Mouse (Mus musculus) CH12.LX (cell line): ENCODE measurements around the gene Rfx2. TPM values are rescaled to one million over a fixed set of nuclear protein-coding genes. Genes with fewer than 3 reads are reported as not detected.

ENCODE experiments used
- DNase-seq: peaks from one replicate; pipeline ENCODE4 v3.0.0-alpha.2; 2013; ENCODE audit errors: extremely low read depth
- H3K27ac ChIP-seq: 2 replicates; pipeline ENCODE4 v1.5.1; 2012; ENCODE audit warnings: low read depth, mild to moderate bottlenecking, control low read depth, moderate library complexity; ENCODE audit not compliant: insufficient read depth
- H3K27me3 ChIP-seq: replicated peaks from 2 replicates; pipeline ENCODE3; 2012; ENCODE audit warnings: inconsistent platforms
- H3K36me3 ChIP-seq, 2 experiments: replicated peaks in 1 of 2; 2 replicates each; pipeline versions ENCODE3 to v1.6.1; 2012; ENCODE audit warnings: inconsistent platforms in 1 of 2, low read length in 1 of 2, mild to moderate bottlenecking in 1 of 2, mixed read lengths in 1 of 2, moderate library complexity in 1 of 2; ENCODE audit not compliant: control insufficient read depth in 1 of 2, insufficient read depth in 1 of 2
- H3K4me1 ChIP-seq, 2 experiments: 2 replicates each; pipeline ENCODE4 v1.6.1; 2012; ENCODE audit warnings: inconsistent platforms in 1 of 2, moderate library complexity in 1 of 2; ENCODE audit not compliant: insufficient read depth in 2 of 2, control insufficient read depth in 1 of 2
- H3K4me2 ChIP-seq: 2 replicates; pipeline ENCODE4 v1.6.1; 2012; ENCODE audit warnings: low read depth, mild to moderate bottlenecking, control low read depth; ENCODE audit not compliant: poor library complexity, insufficient read depth, severe bottlenecking
- H3K4me3 ChIP-seq, 3 experiments: fragments of 150-350 bp in 1 of 3; sonication (generic) in 1 of 3; replicated peaks in 1 of 3; 2 replicates each; pipeline versions ENCODE3 to v1.5.1; 2011 to 2012; ENCODE audit warnings: low read depth in 2 of 3, low read length in 2 of 3, mild to moderate bottlenecking in 2 of 3, moderate library complexity in 2 of 3, control low read depth in 1 of 3, improper control_type of control experiment in 1 of 3, inconsistent platforms in 1 of 3, mixed read lengths in 1 of 3; ENCODE audit not compliant: poor library complexity in 1 of 3
- H3K79me2 ChIP-seq: replicated peaks from 2 replicates; pipeline ENCODE4 v1.6.1; 2012; ENCODE audit warnings: mild to moderate bottlenecking, moderate library complexity; ENCODE audit not compliant: control insufficient read depth, poor library complexity, insufficient read depth, severe bottlenecking; ENCODE audit errors: extremely low read depth
- H3K9ac ChIP-seq: 2 replicates; pipeline ENCODE4 v1.6.1; 2012; ENCODE audit warnings: low read depth, mild to moderate bottlenecking, control low read depth, moderate library complexity; ENCODE audit not compliant: insufficient read depth
- H3K9me3 ChIP-seq: replicated peaks from 2 replicates; pipeline ENCODE3; 2012; ENCODE audit warnings: low read length, inconsistent platforms, mixed read lengths
- BHLHE40 ChIP-seq: IDR thresholded peaks from 2 replicates; pipeline ENCODE4 v1.6.1; 2011; ENCODE audit warnings: mild to moderate bottlenecking, low read depth, low read length, improper control_type of control experiment
- CHD1 ChIP-seq: IDR thresholded peaks from 2 replicates; pipeline ENCODE4 v1.6.1; 2012; ENCODE audit warnings: low read depth, low read length, improper control_type of control experiment, inconsistent platforms
- CHD2 ChIP-seq: IDR thresholded peaks from 2 replicates; pipeline ENCODE4 v1.6.1; 2011; ENCODE audit warnings: low read length, improper control_type of control experiment
- CTCF ChIP-seq, 2 experiments: IDR thresholded peaks in 1 of 2; conservative IDR thresholded peaks in 1 of 2; 2 replicates each; pipeline ENCODE4 v1.5.1; 2011 to 2012; ENCODE audit warnings: low read depth in 2 of 2, low read length in 2 of 2, improper control_type of control experiment in 1 of 2, inconsistent platforms in 1 of 2, mild to moderate bottlenecking in 1 of 2, moderate library complexity in 1 of 2
- E2F4 ChIP-seq: IDR thresholded peaks from 2 replicates; pipeline ENCODE4 v1.6.1; 2011; ENCODE audit warnings: low read depth, low read length, improper control_type of control experiment; ENCODE audit not compliant: insufficient replicate concordance
- ELF1 ChIP-seq: IDR thresholded peaks from 2 replicates; pipeline ENCODE4 v1.6.1; 2014; ENCODE audit warnings: low read depth, mild to moderate bottlenecking, inconsistent platforms, low read length, improper control_type of control experiment
- EP300 ChIP-seq: IDR thresholded peaks from 2 replicates; pipeline ENCODE4 v1.6.1; 2011; ENCODE audit warnings: low read length, improper control_type of control experiment
- ETS1 ChIP-seq: conservative IDR thresholded peaks from 2 replicates; pipeline ENCODE4 v1.6.1; 2012; ENCODE audit warnings: low read depth, mild to moderate bottlenecking, inconsistent platforms, low read length, improper control_type of control experiment, moderate library complexity
- GABPA ChIP-seq: IDR thresholded peaks from 2 replicates; pipeline ENCODE4 v1.6.1; 2012; ENCODE audit warnings: low read depth, low read length, improper control_type of control experiment, inconsistent platforms; ENCODE audit not compliant: insufficient replicate concordance
- HCFC1 ChIP-seq: IDR thresholded peaks from 2 replicates; pipeline ENCODE4 v1.6.1; 2012; ENCODE audit warnings: low read depth, mild to moderate bottlenecking, inconsistent platforms, low read length, improper control_type of control experiment
- IRF4 ChIP-seq: IDR thresholded peaks from 2 replicates; pipeline ENCODE4 v1.6.1; 2014; ENCODE audit warnings: low read depth, mild to moderate bottlenecking, inconsistent platforms, low read length, improper control_type of control experiment
- JUN ChIP-seq: IDR thresholded peaks from 2 replicates; pipeline ENCODE4 v1.6.1; 2011; ENCODE audit warnings: low read depth, mild to moderate bottlenecking, low read length, improper control_type of control experiment, moderate library complexity; ENCODE audit not compliant: insufficient read depth
- MAFK ChIP-seq: IDR thresholded peaks from 2 replicates; pipeline ENCODE4 v1.6.1; 2011; ENCODE audit warnings: low read length, improper control_type of control experiment; ENCODE audit not compliant: insufficient replicate concordance
- MAX ChIP-seq: IDR thresholded peaks from 2 replicates; pipeline ENCODE4 v1.6.1; 2011; ENCODE audit warnings: low read length, improper control_type of control experiment
- MXI1 ChIP-seq: IDR thresholded peaks from 2 replicates; pipeline ENCODE4 v1.6.1; 2011; ENCODE audit warnings: mild to moderate bottlenecking, low read depth, low read length, improper control_type of control experiment
- MYC ChIP-seq: IDR thresholded peaks from 2 replicates; pipeline ENCODE4 v1.6.1; 2011; ENCODE audit warnings: low read depth, mild to moderate bottlenecking, improper control_type of control experiment, low read length
- NELFE ChIP-seq: IDR thresholded peaks from 2 replicates; pipeline ENCODE4 v1.6.1; 2011; ENCODE audit warnings: low read depth, low read length, improper control_type of control experiment
- NRF1 ChIP-seq: IDR thresholded peaks from 2 replicates; pipeline ENCODE4 v1.6.1; 2014; ENCODE audit warnings: low read depth, mild to moderate bottlenecking, inconsistent platforms, low read length, improper control_type of control experiment, moderate library complexity
- PAX5 ChIP-seq: IDR thresholded peaks from 2 replicates; pipeline ENCODE4 v1.6.1; 2012; ENCODE audit warnings: low read length, inconsistent platforms, mixed read lengths
- POLR2A ChIP-seq: IDR thresholded peaks from 2 replicates; pipeline ENCODE4 v1.6.1; 2011; ENCODE audit warnings: low read depth, mild to moderate bottlenecking, improper control_type of control experiment, low read length
- RAD21 ChIP-seq: IDR thresholded peaks from 2 replicates; pipeline ENCODE4 v1.6.1; 2011; ENCODE audit warnings: low read depth, mild to moderate bottlenecking, low read length, improper control_type of control experiment, moderate library complexity
- RCOR1 ChIP-seq: conservative IDR thresholded peaks from 2 replicates; pipeline ENCODE4 v1.6.1; 2012; ENCODE audit warnings: low read depth, mild to moderate bottlenecking, inconsistent platforms, low read length, improper control_type of control experiment
- SIN3A ChIP-seq: IDR thresholded peaks from 2 replicates; pipeline ENCODE4 v1.6.1; 2012; ENCODE audit warnings: low read length, improper control_type of control experiment, inconsistent platforms
- SMC3 ChIP-seq: IDR thresholded peaks from 2 replicates; pipeline ENCODE4 v1.6.1; 2011; ENCODE audit warnings: low read depth, low read length, improper control_type of control experiment
- UBTF ChIP-seq: IDR thresholded peaks from 2 replicates; pipeline ENCODE4 v1.6.1; 2012; ENCODE audit warnings: low read depth, mild to moderate bottlenecking, inconsistent platforms, low read length, improper control_type of control experiment, moderate library complexity
- USF2 ChIP-seq: conservative IDR thresholded peaks from 2 replicates; pipeline ENCODE4 v1.6.1; 2011; ENCODE audit warnings: low read depth, low read length, improper control_type of control experiment
- ZKSCAN1 ChIP-seq: IDR thresholded peaks from 2 replicates; pipeline ENCODE4 v1.6.1; 2012; ENCODE audit warnings: low read depth, inconsistent platforms, low read length, improper control_type of control experiment, borderline replicate concordance
- ZMIZ1 ChIP-seq: IDR thresholded peaks from 2 replicates; pipeline ENCODE4 v1.6.1; 2012; ENCODE audit warnings: low read depth, mild to moderate bottlenecking, inconsistent platforms, low read length, improper control_type of control experiment
- ZNF384 ChIP-seq: IDR thresholded peaks from 2 replicates; pipeline ENCODE4 v1.6.1; 2012; ENCODE audit warnings: low read depth, low read length, improper control_type of control experiment, inconsistent platforms
- dilution Hi-C: fragments of 300-500 bp; cut with MboI; formaldehyde crosslinking; loops from 2 replicates; pipeline ENCODE4 v1.14.3; 2020; ENCODE audit warnings: low sequenced_read_pairs; ENCODE audit not compliant: extremely low pct_unique_long_range_greater_than_20kb, extremely low pct_ligation_motif_present
- in situ Hi-C: fragments of 300-500 bp; cut with MboI; formaldehyde crosslinking; loops from 3 replicates; pipeline ENCODE4 v1.14.3; 2019; ENCODE audit warnings: low sequenced_read_pairs, low pct_ligation_motif_present, low pct_unique_long_range_greater_than_20kb, mixed read lengths
- polyA plus RNA-seq: library from polyadenylated mRNA; unstranded; fragments of >175 nt; gene quantifications from 2 replicates; pipeline ENCODE4 v1.2.1, GENCODE M21; 2012; ENCODE audit warnings: low read depth; ENCODE audit not compliant: insufficient read length
- total RNA-seq, 2 experiments: library from RNA; depleted of rRNA; stranded (reverse); fragments of 300-350 nt in 1 of 2; fragments of >200 nt in 1 of 2; gene quantifications; 2 replicates each; pipeline ENCODE4 v1.2.3; 2012 to 2014

Gene Rfx2
- total and polyA plus RNA-seq, 3 experiments, result 0.16 to 1.1 (median 0.34) TPM

DNA sequence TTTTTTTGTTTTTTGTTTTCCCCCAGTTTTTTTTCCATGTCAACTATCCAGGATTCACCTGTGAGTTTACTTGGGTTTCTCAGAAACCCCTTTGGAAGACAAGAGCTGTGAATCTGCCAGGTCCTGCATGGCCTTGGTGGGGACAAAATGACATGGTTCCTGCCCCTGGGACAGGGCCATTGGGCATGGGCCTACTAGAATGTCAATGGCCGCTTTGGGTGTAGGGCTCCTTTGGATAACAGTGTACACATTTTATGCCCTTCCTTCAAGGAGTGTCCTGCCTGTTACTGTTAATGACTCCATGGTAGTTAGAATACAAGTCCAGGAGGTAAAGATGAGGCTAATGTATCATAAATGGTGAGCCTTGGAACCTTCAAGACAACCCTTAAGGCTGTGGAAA is 2.1 kb upstream of the Rfx2 start:
- no peak overlapping the region for H3K27ac ChIP-seq
- H3K4me2 ChIP-seq, result no peak overlapping the region
- in situ Hi-C loops, result no loop called here
- H3K27me3 ChIP-seq, result peaks cover 80% of the 10 kb centered on the region
- H3K36me3 ChIP-seq, result no peaks in the 10 kb centered on the region
- no peak for TF ChIP-seq CTCF (conservative IDR thresholded peaks at IDR 0.05 in 1 of 2, IDR thresholded peaks at IDR 0.05 in 1 of 2; ENCODE audit: low read depth in 2 of 2, low read length in 2 of 2)
- no peak for TF ChIP-seq SIN3A
- no peak for TF ChIP-seq GABPA
- no peak for TF ChIP-seq ZMIZ1
- TF ChIP-seq E2F4, result no peak
- no peak for TF ChIP-seq ETS1
- no peak for TF ChIP-seq POLR2A
- no peak for TF ChIP-seq USF2
- TF ChIP-seq PAX5, result no peak
- no peak overlapping the region for H3K4me3 ChIP-seq
- H3K79me2 ChIP-seq, result no peaks in the 10 kb centered on the region
- no peaks in the 10 kb centered on the region for H3K9me3 ChIP-seq
- no peak overlapping the region for H3K9ac ChIP-seq
- peaks cover 0 to 4% of the 10 kb centered on the region in 2 experiments; a peak in 2 of 4 replicates for H3K4me1 ChIP-seq
- dilution Hi-C loops, result no loop called here
- DNase-seq, result no peak

DNA sequence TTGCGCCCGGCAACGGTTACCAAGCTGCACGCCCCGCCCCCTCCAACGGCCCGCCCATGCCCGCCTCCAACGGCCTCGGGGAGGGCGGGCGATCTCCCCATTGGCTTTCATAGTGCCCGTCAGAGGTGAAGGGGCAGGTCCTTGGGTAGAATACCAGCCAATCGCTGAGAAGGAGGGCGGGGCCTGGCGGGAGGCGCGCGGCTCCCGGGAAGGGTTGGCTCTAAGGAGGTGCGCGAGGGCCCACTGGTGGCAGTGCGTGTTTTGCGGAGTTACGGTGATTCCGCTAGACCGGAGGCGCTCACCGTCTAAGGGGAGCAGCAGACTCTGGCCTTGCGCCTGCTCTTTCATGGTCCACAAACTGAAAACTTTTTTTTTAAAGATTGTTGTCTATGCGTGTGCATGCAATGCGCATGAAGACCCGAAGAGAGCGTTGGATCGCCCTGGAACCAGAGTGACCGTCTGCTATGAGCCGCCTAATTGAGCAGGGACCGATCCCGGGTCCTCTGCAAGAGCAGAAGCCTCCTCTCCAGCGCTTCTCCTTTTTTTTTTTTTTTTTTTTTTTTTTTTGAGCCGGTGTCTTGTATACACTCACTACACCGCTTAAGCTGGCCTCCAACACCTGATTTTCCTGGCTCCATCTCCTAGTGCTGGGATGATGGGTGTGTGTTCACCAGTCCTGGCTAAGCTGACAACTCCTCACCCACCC is 451 bp upstream of the Rfx2 start:
- H3K4me1 ChIP-seq, result peaks cover 0 to 4% of the 10 kb centered on the region in 2 experiments; a peak in 2 of 4 replicates
- H3K27me3 ChIP-seq, result peaks cover 77% of the 10 kb centered on the region
- H3K4me3 ChIP-seq, result peak overlapping the region in 2 of 3 experiments; percentile 24 to 28
- no peaks in the 10 kb centered on the region for H3K36me3 ChIP-seq
- TF ChIP-seq IRF4 (peak; percentile 63; the same call in 1 of the 2 replicates), HCFC1 (peak; percentile 47; the same call in 1 of the 2 replicates), RCOR1 (0 out of 2 replicates have a peak, but pooled peaks have one; percentile 49), E2F4 (peak; percentile 53; the same call in 1 of the 2 replicates), UBTF (0 out of 2 replicates have a peak, but pooled peaks have one; percentile 41), ZNF384 (peak; percentile 85), BHLHE40 (no peak), NRF1 (peak; percentile 70), RAD21 (peak; percentile 41), CHD2 (peak; percentile 70; the same call in 1 of the 2 replicates), CHD1 (no peak), SIN3A (peak; percentile 87; the same call in 1 of the 2 replicates), EP300 (peak; percentile 32; the same call in 1 of the 2 replicates), ZKSCAN1 (peak; percentile 81; the same call in 1 of the 2 replicates), MYC (no peak), ZMIZ1 (no peak), JUN (no peak), PAX5 (no peak), USF2 (no peak), ELF1 (peak; percentile 42; the same call in 1 of the 2 replicates), MAFK (no peak), NELFE (no peak), MXI1 (peak; percentile 58), MAX (peak; percentile 58; the same call in 1 of the 2 replicates), CTCF (conservative IDR thresholded peaks at IDR 0.05 in 1 of 2, IDR thresholded peaks at IDR 0.05 in 1 of 2; ENCODE audit: low read depth in 2 of 2, low read length in 2 of 2) (peak in 1 of 2 experiments; percentile 53; a peak in 2 of 4 replicates), SMC3 (peak; percentile 23)
- H3K27ac ChIP-seq, result no peak overlapping the region
- peak; percentile 97 for DNase-seq
- in situ Hi-C loops (no loop called here), dilution Hi-C loops (no loop called here)
- peak overlapping the region; percentile 79 for H3K4me2 ChIP-seq
- no peaks in the 10 kb centered on the region for H3K9me3 ChIP-seq
- no peak overlapping the region for H3K9ac ChIP-seq
- no peaks in the 10 kb centered on the region for H3K79me2 ChIP-seq
